9 mouse cellular contexts compared by ENCODE assay signal in genomic region chr9:71772338-71772737, GRCm38 (mm10). TPM values are rescaled to one million over a fixed set of nuclear protein-coding genes. Genes with fewer than 3 reads are reported as not detected.
DNase-seq lines count a peak whose midpoint lies in the region; ATAC-seq lines count a peak whose summit lies in the region.
"Had no signal": no experiment of that assay in that cellular context is flagged by ENCODE, and none has a peak within 500 bp of the region (broad histone marks: within the 10 kb centered on the region; RNA-seq: fewer than 3 reads in every experiment).

No protein-coding gene starts in this region.

- ATAC-seq in intestine, embryonic 14.5 days (replicated peaks; ENCODE audit: low FRiP score, low TSS enrichment, low read depth): no peak
- ATAC-seq in intestine, embryonic 15.5 days: no peak
- ATAC-seq in erythroid progenitor cell, adult 5-6 weeks (replicated peaks; ENCODE audit: low FRiP score, poor library complexity, severe bottlenecking): peak; percentile 52; the same call in 1 of the 2 replicates

- WGBS in intestine, embryonic 14.5 days: 75% methylated on average over 5 of the region's 5 CpGs
- 66% methylated on average over 5 of the region's 5 CpGs for WGBS in intestine, embryonic 15.5 days

- no peak overlapping the region for H3K9ac ChIP-seq in intestine, embryonic 14.5 days (ENCODE audit: low read length)
- H3K9ac ChIP-seq in intestine, embryonic 15.5 days: no peak overlapping the region

- peaks cover 9% of the 10 kb centered on the region; the same call in 1 of the 2 replicates for H3K4me1 ChIP-seq in intestine, embryonic 14.5 days (replicated peaks; ENCODE audit: control insufficient read depth, insufficient read depth, low read length)
- H3K4me1 ChIP-seq in intestine, embryonic 15.5 days (replicated peaks): peaks cover 12% of the 10 kb centered on the region

- no peak overlapping the region for H3K4me3 ChIP-seq in intestine, embryonic 14.5 days (ENCODE audit: low read depth, low read length)
- no peak overlapping the region for H3K4me3 ChIP-seq in intestine, embryonic 15.5 days (replicated peaks)

- H3K27me3 ChIP-seq in intestine, embryonic 14.5 days (replicated peaks; ENCODE audit: control insufficient read depth, insufficient read depth, low read length): no peaks in the 10 kb centered on the region
- H3K27me3 ChIP-seq in intestine, embryonic 15.5 days (replicated peaks): no peaks in the 10 kb centered on the region
- H3K27me3 ChIP-seq: limb, embryonic 15.5 days had no signal

- H3K9me3 ChIP-seq in intestine, embryonic 14.5 days (ENCODE audit: control insufficient read depth, low read length): peaks cover 7% of the 10 kb centered on the region
- H3K9me3 ChIP-seq in intestine, embryonic 15.5 days: no peaks in the 10 kb centered on the region
- H3K9me3 ChIP-seq: limb, embryonic 15.5 days had no signal

- peak; percentile 83 for DNase-seq in intestine, embryonic 14.5 days (ENCODE audit: low spot score)
- DNase-seq in CD4-positive helper T cell, adult 2 months (ENCODE audit: low read depth, low spot score): peak; percentile 34
- peak; percentile 23 for DNase-seq in T-cell, adult 2 months (ENCODE audit: low spot score)
- peak; percentile 69 for DNase-seq in lung, postnatal 25 days (ENCODE audit: low spot score)
- DNase-seq in thymus, postnatal 36 days: peak; percentile 50 to 66
- DNase-seq in right cerebral cortex, postnatal 25 days: no peak

- H3K4me2 ChIP-seq in intestine, embryonic 14.5 days (ENCODE audit: low read length): no peak overlapping the region
- no peak overlapping the region for H3K4me2 ChIP-seq in intestine, embryonic 15.5 days (replicated peaks)

- no peak overlapping the region for H3K27ac ChIP-seq in intestine, embryonic 14.5 days (ENCODE audit: low read depth)
- H3K27ac ChIP-seq in intestine, embryonic 15.5 days: no peak overlapping the region

- H3K36me3 ChIP-seq in intestine, embryonic 14.5 days (ENCODE audit: control insufficient read depth, insufficient read depth, low read length): no peaks in the 10 kb centered on the region
- H3K36me3 ChIP-seq in intestine, embryonic 15.5 days: no peaks in the 10 kb centered on the region
- H3K36me3 ChIP-seq: limb, embryonic 15.5 days had no signal

RNA-seq across cellular contexts. Expression of gene Cgnl1, which starts 0.9 kb away (rescaled TPM):
- polyA plus RNA-seq in intestine, embryonic 14.5 days (2014; fragmentation: Nextera tagmentation; extraction: Ambion mirVana): 9.8 and 10.6 TPM in 2 replicates
- 9.0 and 9.4 TPM in 2 replicates for polyA plus RNA-seq in intestine, embryonic 15.5 days (2015; fragmentation: Nextera tagmentation; extraction: Ambion mirVana)
- not detected in 2 replicates for total RNA-seq in erythroid progenitor cell, adult 5-6 weeks (2015; ENCODE audit: low replicate concordance)
- not detected in 2 replicates for total RNA-seq in erythroid progenitor cell, adult 5-6 weeks (2017; ENCODE audit: low replicate concordance)
